Mouse (Mus musculus) right cerebral cortex, postnatal 36 days (tissue): ENCODE data around the gene Sdf2.
A peak's percentile ranks its signal among the peaks of the same experiment; 100 is the strongest.
"Not testable (repeated sequence)": the region's sequence is repeated elsewhere in the genome, so short reads cannot be mapped to it uniquely, and the experiment has no call there.

ENCODE experiments used
- DNase-seq, 2 experiments: peaks; one replicate each; pipeline ENCODE4 v3.0.0; 2022; ENCODE audit warnings: low spot score in 2 of 2, mixed read lengths in 1 of 2

Sdf2 gene

GRCm38 (mm10) chr11:78261380-78262352 is 16.1 kb downstream of the Sdf2 start, which contains the start of gene 2610507B11Rik:
2610507B11Rik (plus strand) TSS chr11:78261752.
- peak; percentile 83 to 86 for DNase-seq

- DNase-seq = peak; percentile 22 to 38
These were observed 17.0 kb downstream of the Sdf2 start for GRCm38 (mm10) chr11:78262550-78262949.

GRCm38 (mm10) chr11:78265571-78265970 is 20.0 kb downstream of the Sdf2 start:
- DNase-seq = no peak

- peak; percentile 63 to 82 for DNase-seq
These were observed 26.4 kb downstream of the Sdf2 start for GRCm38 (mm10) chr11:78271986-78272385.

GRCm38 (mm10) chr11:78275596-78275995 is 30.1 kb downstream of the Sdf2 start:
- no peak for DNase-seq

GRCm38 (mm10) chr11:78276169-78276568 is 30.6 kb downstream of the Sdf2 start:
- DNase-seq = not testable (repeated sequence)

GRCm38 (mm10) chr11:78278853-78279252 is 33.3 kb downstream of the Sdf2 start:
- no peak for DNase-seq

GRCm38 (mm10) chr11:78279586-78279985 is 34.0 kb downstream of the Sdf2 start:
- no peak for DNase-seq

- no peak for DNase-seq
These were observed 43.7 kb downstream of the Sdf2 start for GRCm38 (mm10) chr11:78289146-78289763.

GRCm38 (mm10) chr11:78290654-78291053 is 45.1 kb downstream of the Sdf2 start, which contains the start of gene BC030499:
BC030499 (plus strand) TSS chr11:78290841.
- DNase-seq = peak; percentile 34 to 50

- no peak for DNase-seq
These were observed 49.0 kb downstream of the Sdf2 start for GRCm38 (mm10) chr11:78294585-78294984.

- DNase-seq = no peak
These were observed 55.4 kb downstream of the Sdf2 start for GRCm38 (mm10) chr11:78300917-78301316.

- DNase-seq = peak; percentile 87 to 93
These were observed 56.0 kb downstream of the Sdf2 start, which contains the start of gene Spag5 for GRCm38 (mm10) chr11:78301357-78302084. Spag5 (plus strand) TSS chr11:78301529.
